Mouse (Mus musculus) left cerebral cortex, adult 2 months (tissue): Measurements from ENCODE around the gene Pllp. TPM values are rescaled to one million over a fixed set of nuclear protein-coding genes. Genes with fewer than 3 reads are reported as not detected.

Experiments
- DNase-seq, 2 experiments: peaks; one replicate each; pipeline ENCODE4 v3.0.0; 2021 to 2022; ENCODE audit warnings: low spot score in 2 of 2, mixed read lengths in 1 of 2; ENCODE audit errors: extremely low spot score in 1 of 2
- H3K27ac ChIP-seq: fragments of 200-600 bp; 2 replicates; pipeline ENCODE4 v1.8.1; 2022
- H3K4me3 ChIP-seq: fragments of 200-600 bp; 2 replicates; pipeline ENCODE4 v1.8.1; 2022
- CTCF ChIP-seq: fragments of 200-600 bp; IDR thresholded peaks from 2 replicates; pipeline ENCODE4 v1.8.1; 2022; ENCODE audit warnings: antibody characterized with exemption, mild to moderate bottlenecking, moderate library complexity
- intact Hi-C: fragments of 180-260 bp; cut with DNase I; formaldehyde crosslinking; loops from one replicate; pipeline ENCODE4 v1.15.1; 2025
- total RNA-seq, 2 experiments: library from RNA; stranded (reverse); gene quantifications; 2 replicates each; pipeline ENCODE4 v1.2.3; 2021

The Pllp gene
- total RNA-seq, 2 experiments from 2014 or later = 27.3 to 30.0 TPM

DNA sequence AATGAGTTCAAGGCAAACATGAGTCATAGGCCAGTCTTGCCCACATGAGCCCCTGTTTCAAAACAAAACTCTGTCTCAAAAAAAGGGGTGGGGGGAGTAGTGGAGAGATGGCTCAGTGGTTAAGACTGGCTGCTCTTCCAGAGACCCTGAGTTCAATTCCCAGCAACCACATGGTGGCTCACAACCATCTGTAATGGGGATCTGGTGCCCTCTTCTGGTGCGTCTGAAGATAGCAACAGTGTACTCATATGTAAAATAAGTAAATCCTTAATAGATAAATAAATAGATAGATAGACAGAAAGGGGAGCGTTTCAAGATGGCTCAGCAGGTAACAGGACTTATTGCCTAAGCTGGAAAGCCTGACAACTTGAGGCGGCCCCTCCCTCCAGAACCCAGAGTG, 15.7 kb downstream of the Pllp start:
- no peak for DNase-seq
- no peak overlapping the region; the same call in 1 of the 2 replicates for H3K27ac ChIP-seq
- H3K4me3 ChIP-seq = no peak overlapping the region
- TF ChIP-seq CTCF = peak; percentile 17
- intact Hi-C loops = no loop called here

- no peak overlapping the region for H3K4me3 ChIP-seq
- no peak for TF ChIP-seq CTCF
- intact Hi-C loops = no loop called here
- DNase-seq = no peak
- peak overlapping the region; percentile 83 for H3K27ac ChIP-seq
Observed at GRCm38 (mm10) chr8:94678582-94678981, 17.5 kb downstream of the Pllp start.

- Histone ChIP-seq H3K4me3 (no peak overlapping the region), H3K27ac (peak overlapping the region; percentile 17; the same call in 1 of the 2 replicates)
- intact Hi-C loops = no loop called here
- TF ChIP-seq CTCF = no peak
- no peak for DNase-seq
Observed at GRCm38 (mm10) chr8:94675923-94676322, 20.2 kb downstream of the Pllp start.

DNA sequence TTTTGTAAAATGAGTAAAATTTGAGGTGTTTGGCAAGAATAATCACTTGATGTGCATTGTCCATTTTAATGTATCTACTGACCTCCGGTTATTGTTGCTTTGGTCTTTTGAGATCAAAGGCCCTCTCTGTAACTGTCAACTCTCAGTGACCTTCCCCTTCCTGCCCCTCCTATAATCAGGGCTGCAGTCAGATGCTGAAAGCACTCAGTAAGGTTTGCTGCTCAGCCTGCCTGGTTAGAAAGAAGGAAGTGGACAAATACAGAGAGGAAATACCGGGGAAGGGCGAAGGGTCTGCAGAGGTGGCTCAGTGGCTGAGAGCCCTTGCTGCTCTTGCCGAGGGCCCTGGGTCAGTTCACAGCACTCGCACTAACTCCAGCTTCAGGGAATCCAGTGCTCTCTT, 21.7 kb downstream of the Pllp start:
- no peak for TF ChIP-seq CTCF
- intact Hi-C loops = no loop called here
- Histone ChIP-seq H3K4me3 (no peak overlapping the region), H3K27ac (peak overlapping the region; percentile 55; the same call in 1 of the 2 replicates)
- DNase-seq = no peak

DNA sequence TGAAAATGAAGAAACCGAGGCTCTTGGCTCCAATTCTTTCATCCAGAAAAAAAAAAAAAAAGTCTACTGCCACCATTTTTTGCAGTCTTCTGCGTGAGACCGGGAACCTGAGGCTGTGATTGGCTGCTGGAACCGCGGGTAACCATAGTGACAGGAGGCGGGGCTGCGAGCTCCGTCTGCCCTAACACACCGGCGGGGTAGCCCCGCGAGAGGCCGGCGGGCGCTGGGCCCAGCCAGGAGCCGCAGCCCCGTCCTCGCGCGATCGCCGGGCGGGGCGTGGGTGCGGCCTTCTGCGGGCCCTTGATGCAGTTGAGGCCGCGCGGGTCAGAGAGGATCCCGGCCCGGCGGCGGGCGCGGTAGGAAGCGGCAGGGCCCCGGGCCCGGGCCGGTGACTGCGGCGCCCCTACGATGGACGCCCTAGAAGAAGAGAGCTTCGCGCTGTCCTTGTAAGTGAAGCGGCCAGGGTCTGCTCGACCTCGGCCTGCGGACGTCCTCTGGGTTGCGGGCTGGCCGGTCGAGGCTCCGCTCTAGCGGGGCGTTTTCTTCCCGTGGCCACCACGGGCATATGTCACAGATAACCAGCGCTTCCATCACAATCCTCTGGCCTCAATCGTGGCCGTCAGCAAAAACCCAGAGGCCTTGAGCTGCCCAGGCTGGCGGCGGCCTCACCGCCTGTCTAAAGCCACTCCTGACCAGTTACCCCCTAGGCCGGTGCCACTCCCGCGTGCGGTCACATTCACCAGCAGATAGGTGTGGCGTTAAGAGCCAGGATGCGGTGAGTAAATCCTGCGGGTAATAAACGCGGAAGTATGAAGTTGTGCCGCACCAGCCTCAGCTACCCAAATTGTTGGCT, 29.4 kb downstream of the Pllp start, which contains the start of gene Arl2bp:
TSS of gene Arl2bp (plus strand) at position 145 of the 853 bp plus-strand sequence.
- TF ChIP-seq CTCF = no peak
- intact Hi-C loops = loop anchor here (1.0 kb wide), 1 partner anchor 37 kb away; no protein-coding TSS in a partner anchor
- peak; percentile 91 to 94 for DNase-seq
- Histone ChIP-seq H3K4me3 (peak within 1 kb of the TSS; percentile 98), H3K27ac (peak within 1 kb of the TSS; percentile 98)

DNA sequence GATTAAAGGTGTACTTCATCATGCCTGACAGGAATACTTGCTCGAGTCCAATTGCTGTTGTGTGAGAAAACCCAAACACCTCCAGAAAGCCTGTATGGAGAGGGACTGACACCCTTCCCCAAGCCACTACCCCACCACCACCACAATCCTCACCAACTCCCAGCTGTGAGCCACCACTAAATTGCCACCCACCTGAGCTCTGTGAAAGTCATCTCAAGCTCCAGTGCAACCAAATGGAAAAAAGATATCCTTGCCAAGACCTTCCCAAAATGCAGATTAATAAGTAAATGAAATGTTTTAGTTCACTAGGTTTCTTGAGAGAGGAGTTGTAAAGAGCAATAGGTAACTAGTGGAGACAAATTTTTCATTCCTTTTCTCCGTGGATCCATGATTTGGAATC, 31.4 kb downstream of the Pllp start:
- DNase-seq = no peak
- no peak overlapping the region for H3K27ac ChIP-seq
- TF ChIP-seq CTCF = no peak
- intact Hi-C loops = no loop called here
- no peak overlapping the region for H3K4me3 ChIP-seq

DNA sequence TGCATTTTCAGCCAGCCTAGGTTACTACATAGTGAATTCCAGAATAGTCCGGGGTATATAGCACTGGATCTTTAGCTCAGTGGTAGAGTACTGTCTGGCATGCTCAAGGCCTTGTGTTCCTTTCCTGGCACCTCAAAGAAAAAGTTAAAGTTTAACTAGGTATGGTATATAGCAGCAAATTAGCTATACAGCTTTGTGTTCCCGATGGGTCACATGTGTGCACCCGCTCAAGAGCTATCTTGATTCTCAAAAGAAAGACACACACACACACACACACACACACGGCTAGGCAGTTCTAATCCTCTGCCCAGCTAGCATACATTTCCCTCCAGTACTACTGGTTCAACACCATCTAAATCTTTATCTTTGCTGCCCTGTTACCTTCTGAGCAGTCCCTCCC, 35.7 kb downstream of the Pllp start:
- intact Hi-C loops = no loop called here
- no peak for DNase-seq
- H3K27ac ChIP-seq = no peak overlapping the region
- no peak overlapping the region for H3K4me3 ChIP-seq
- no peak for TF ChIP-seq CTCF

GRCm38 (mm10) chr8:94658031-94658430, 38.0 kb downstream of the Pllp start:
- Histone ChIP-seq H3K4me3 (no peak overlapping the region), H3K27ac (no peak overlapping the region)
- intact Hi-C loops = no loop called here
- peak; percentile 30 for TF ChIP-seq CTCF
- DNase-seq = no peak

DNA sequence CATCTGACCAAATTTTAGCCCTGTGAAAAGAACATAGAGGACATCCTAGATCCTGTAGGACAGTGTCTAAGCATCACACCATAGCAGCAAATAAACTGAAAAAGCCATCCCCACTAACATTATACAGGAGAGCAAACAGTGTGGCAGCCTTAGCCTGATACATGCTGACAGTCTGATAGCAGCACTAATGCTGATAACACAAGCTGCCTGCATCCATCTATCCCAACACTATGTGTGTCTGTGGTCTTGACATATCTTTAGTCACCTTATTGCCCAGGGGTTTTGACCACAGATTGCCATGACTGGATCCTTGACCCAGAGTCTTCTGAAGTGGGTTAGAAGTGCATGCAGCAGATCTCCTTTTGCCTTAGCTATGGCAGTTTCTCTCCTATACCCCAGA, 41.1 kb downstream of the Pllp start:
- Histone ChIP-seq H3K4me3 (no peak overlapping the region), H3K27ac (no peak overlapping the region)
- TF ChIP-seq CTCF = no peak
- intact Hi-C loops = no loop called here
- DNase-seq = no peak

GRCm38 (mm10) chr8:94652951-94653350, 43.1 kb downstream of the Pllp start:
- TF ChIP-seq CTCF = no peak
- no peak overlapping the region for H3K27ac ChIP-seq
- intact Hi-C loops = no loop called here
- no peak for DNase-seq
- H3K4me3 ChIP-seq = no peak overlapping the region

DNA sequence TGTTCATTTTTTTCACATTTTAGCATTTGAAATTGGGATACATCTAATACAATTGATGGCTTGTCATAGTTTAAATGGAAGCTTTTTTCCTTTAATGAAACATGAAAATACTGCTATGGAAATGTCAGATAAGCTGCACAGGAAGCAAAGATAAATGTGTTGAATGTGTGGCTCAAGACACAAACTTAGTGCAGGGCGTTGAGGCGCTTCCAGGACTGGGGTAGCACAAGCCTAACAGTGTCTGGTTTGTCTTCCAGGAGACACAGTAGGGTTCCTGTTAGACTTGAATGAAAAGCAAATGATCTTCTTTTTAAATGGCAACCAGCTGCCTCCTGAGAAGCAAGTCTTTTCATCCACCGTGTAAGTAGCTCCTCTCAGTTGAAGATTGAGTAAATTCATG, 46.6 kb downstream of the Pllp start:
- TF ChIP-seq CTCF = no peak
- no peak overlapping the region for H3K27ac ChIP-seq
- intact Hi-C loops = no loop called here
- no peak for DNase-seq
- H3K4me3 ChIP-seq = no peak overlapping the region

- H3K4me3 ChIP-seq = no peak overlapping the region
- TF ChIP-seq CTCF = no peak
- intact Hi-C loops = no loop called here
- DNase-seq = no peak
- no peak overlapping the region for H3K27ac ChIP-seq
Observed at GRCm38 (mm10) chr8:94646165-94646564, 49.9 kb downstream of the Pllp start.

GRCm38 (mm10) chr8:94645202-94645601, 50.9 kb downstream of the Pllp start:
- intact Hi-C loops = no loop called here
- H3K4me3 ChIP-seq = no peak overlapping the region
- no peak for TF ChIP-seq CTCF

More at GRCm38 (mm10) chr8:94645202-94645601, 50.9 kb downstream of the Pllp start:
- no peak overlapping the region for H3K27ac ChIP-seq
- DNase-seq = no peak
